ENCODE assay signal across 13 mouse cellular contexts in the genomic region with DNA sequence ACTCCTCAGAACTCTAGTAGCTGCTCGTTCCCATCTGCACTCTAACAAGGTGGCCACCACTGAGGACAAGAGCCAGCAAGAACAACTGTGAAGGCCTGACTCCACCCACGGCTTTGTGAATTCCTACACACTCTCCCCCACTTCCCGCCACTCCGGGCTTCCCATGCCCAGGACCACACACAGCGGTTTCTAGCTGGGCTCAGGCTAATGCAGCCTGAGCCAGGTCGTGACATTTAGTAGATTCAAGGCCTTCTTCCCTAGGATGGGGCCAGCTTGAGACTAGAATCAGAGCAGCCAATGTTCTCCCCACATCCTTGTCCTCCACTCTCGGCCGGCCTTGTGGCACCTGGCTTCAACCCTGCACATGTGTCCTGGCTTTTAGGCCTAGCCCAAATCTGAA.
DNase-seq lines count a peak whose midpoint lies in the region; ATAC-seq and TF ChIP-seq lines count a peak whose summit lies in the region.
"Had no signal": no experiment of that assay in that cellular context is flagged by ENCODE, and none has a peak within 500 bp of the region (broad histone marks: within the 10 kb centered on the region; RNA-seq: fewer than 3 reads in every experiment).

No protein-coding gene starts in this region.

- intact Hi-C loops in heart, adult 2 months (cut with DNase I) = loop anchor here (5.0 kb wide), 1 partner anchor 339 kb away; no protein-coding TSS in a partner anchor

- TF ChIP-seq CTCF in heart, adult 2 months (IDR thresholded peaks at IDR 0.05) = no peak

- H3K79me2 ChIP-seq in heart, adult 2 months (replicated peaks; ENCODE audit: control insufficient read depth, insufficient read depth, low read length) = no peaks in the 10 kb centered on the region

- peak overlapping the region; percentile 56; the same call in 1 of the 2 replicates for H3K27ac ChIP-seq in heart, embryonic 10.5 days
- no peak overlapping the region for H3K27ac ChIP-seq in heart, adult 2 months
- H3K27ac ChIP-seq in midbrain, embryonic 10.5 days (replicated peaks) = peak overlapping the region; percentile 61
- no peak overlapping the region for H3K27ac ChIP-seq in midbrain, embryonic 14.5 days (replicated peaks; ENCODE audit: low read depth, low read length)
- no peak overlapping the region for H3K27ac ChIP-seq in embryonic facial prominence, embryonic 11.5 days (replicated peaks; ENCODE audit: low read depth, low read length)
- H3K27ac ChIP-seq in forebrain, embryonic 15.5 days (replicated peaks) = no peak overlapping the region
- H3K27ac ChIP-seq: heart, embryonic 13.5 days; midbrain, embryonic 12.5 days had no signal

- no peak for DNase-seq in heart, embryonic 10.5 days (ENCODE audit: low spot score)
- no peak for DNase-seq in heart, adult 2 months
- peak; percentile 48 for DNase-seq in midbrain, embryonic 10.5 days (ENCODE audit: low spot score)
- no peak for DNase-seq in midbrain, embryonic 14.5 days
- peak; percentile 51 for DNase-seq in embryonic facial prominence, embryonic 11.5 days (ENCODE audit: low spot score)
- DNase-seq in testis, postnatal 10 days (ENCODE audit: low spot score) = peak; percentile 69
- DNase-seq in thymus, postnatal 10 days (ENCODE audit: low spot score in 2 of 2) = no peak
- DNase-seq: cerebellum, adult 18-20 months; left cerebral cortex, postnatal 4 days had no signal

- no peak overlapping the region for H3K4me3 ChIP-seq in heart, embryonic 10.5 days
- no peak overlapping the region for H3K4me3 ChIP-seq in heart, adult 2 months
- no peak overlapping the region for H3K4me3 ChIP-seq in midbrain, embryonic 10.5 days
- H3K4me3 ChIP-seq in midbrain, embryonic 14.5 days (replicated peaks; ENCODE audit: low read depth, low read length) = no peak overlapping the region
- no peak overlapping the region for H3K4me3 ChIP-seq in embryonic facial prominence, embryonic 11.5 days (ENCODE audit: low read depth, low read length)
- H3K4me3 ChIP-seq in forebrain, embryonic 15.5 days = no peak overlapping the region
- H3K4me3 ChIP-seq: heart, embryonic 13.5 days; midbrain, embryonic 12.5 days had no signal

- H3K4me1 ChIP-seq in heart, embryonic 10.5 days = peaks cover 46% of the 10 kb centered on the region
- H3K4me1 ChIP-seq in heart, adult 2 months (ENCODE audit: control insufficient read depth, insufficient read depth, low read length) = no peaks in the 10 kb centered on the region
- peaks cover 51% of the 10 kb centered on the region for H3K4me1 ChIP-seq in midbrain, embryonic 10.5 days
- peaks cover 12% of the 10 kb centered on the region; the same call in 1 of the 2 replicates for H3K4me1 ChIP-seq in midbrain, embryonic 14.5 days (ENCODE audit: control insufficient read depth, insufficient read depth, low read length)
- no peaks in the 10 kb centered on the region; the same call in 1 of the 2 replicates for H3K4me1 ChIP-seq in embryonic facial prominence, embryonic 11.5 days (ENCODE audit: control insufficient read depth, insufficient read depth, low read length)
- peaks cover 15% of the 10 kb centered on the region for H3K4me1 ChIP-seq in forebrain, embryonic 15.5 days

- no peak for ATAC-seq in midbrain, embryonic 14.5 days (ENCODE audit: low FRiP score, low TSS enrichment)
- ATAC-seq in embryonic facial prominence, embryonic 11.5 days (replicated peaks; ENCODE audit: insufficient number of reproducible peaks, low FRiP score, low TSS enrichment, low read depth) = no peak
- ATAC-seq in forebrain, embryonic 15.5 days (replicated peaks) = no peak
- ATAC-seq: inflammation-experienced regulatory T-cells, adult 6 months had no signal

- H3K9me3 ChIP-seq in heart, embryonic 10.5 days = no peaks in the 10 kb centered on the region
- H3K9me3 ChIP-seq in midbrain, embryonic 10.5 days (replicated peaks) = no peaks in the 10 kb centered on the region
- H3K9me3 ChIP-seq in midbrain, embryonic 14.5 days (ENCODE audit: control insufficient read depth, low read length) = no peaks in the 10 kb centered on the region
- no peaks in the 10 kb centered on the region for H3K9me3 ChIP-seq in embryonic facial prominence, embryonic 11.5 days (replicated peaks; ENCODE audit: control insufficient read depth, low read length)
- no peaks in the 10 kb centered on the region for H3K9me3 ChIP-seq in forebrain, embryonic 15.5 days
- H3K9me3 ChIP-seq: heart, embryonic 13.5 days; midbrain, embryonic 12.5 days had no signal

- TF ChIP-seq POLR2A in heart, adult 2 months (IDR thresholded peaks at IDR 0.05; ENCODE audit: insufficient read depth, low read depth, low read length) = no peak

- H3K9ac ChIP-seq in heart, adult 2 months (ENCODE audit: low read depth, low read length) = no peak overlapping the region
- H3K9ac ChIP-seq in midbrain, embryonic 14.5 days (replicated peaks; ENCODE audit: low read length) = no peak overlapping the region
- 0 out of 2 replicates have a peak overlapping the region, but pooled peaks have one; percentile 37 for H3K9ac ChIP-seq in embryonic facial prominence, embryonic 11.5 days (replicated peaks; ENCODE audit: low read length)
- no peak overlapping the region for H3K9ac ChIP-seq in forebrain, embryonic 15.5 days (replicated peaks)
- H3K9ac ChIP-seq: heart, embryonic 13.5 days; midbrain, embryonic 12.5 days had no signal

- no peak overlapping the region for H3K4me2 ChIP-seq in midbrain, embryonic 14.5 days (ENCODE audit: low read length)
- no peak overlapping the region for H3K4me2 ChIP-seq in embryonic facial prominence, embryonic 11.5 days (ENCODE audit: low read depth, low read length)
- H3K4me2 ChIP-seq in forebrain, embryonic 15.5 days (replicated peaks) = no peak overlapping the region
- H3K4me2 ChIP-seq: heart, embryonic 13.5 days; midbrain, embryonic 12.5 days had no signal

- H3K27me3 ChIP-seq in heart, embryonic 10.5 days (ENCODE audit: insufficient read depth, poor library complexity, severe bottlenecking) = peaks cover 44% of the 10 kb centered on the region
- H3K27me3 ChIP-seq in heart, adult 2 months (ENCODE audit: control insufficient read depth, insufficient read depth, low read length) = no peaks in the 10 kb centered on the region
- no peaks in the 10 kb centered on the region for H3K27me3 ChIP-seq in midbrain, embryonic 10.5 days (ENCODE audit: low read depth, poor library complexity, severe bottlenecking)
- H3K27me3 ChIP-seq in midbrain, embryonic 14.5 days (ENCODE audit: control insufficient read depth, insufficient read depth, low read length) = no peaks in the 10 kb centered on the region
- H3K27me3 ChIP-seq in embryonic facial prominence, embryonic 11.5 days (ENCODE audit: control insufficient read depth, insufficient read depth, low read length) = no peaks in the 10 kb centered on the region
- H3K27me3 ChIP-seq in forebrain, embryonic 15.5 days = no peaks in the 10 kb centered on the region
- H3K27me3 ChIP-seq: heart, embryonic 13.5 days; midbrain, embryonic 12.5 days had no signal

- TF ChIP-seq EP300 in heart, adult 2 months (IDR thresholded peaks at IDR 0.05; ENCODE audit: insufficient read depth, low read depth, low read length) = no peak

- H3K36me3 ChIP-seq in heart, embryonic 10.5 days = no peaks in the 10 kb centered on the region
- no peaks in the 10 kb centered on the region for H3K36me3 ChIP-seq in heart, adult 2 months (ENCODE audit: control insufficient read depth, insufficient read depth, low read length)
- H3K36me3 ChIP-seq in midbrain, embryonic 10.5 days = no peaks in the 10 kb centered on the region
- H3K36me3 ChIP-seq in midbrain, embryonic 14.5 days (ENCODE audit: control insufficient read depth, insufficient read depth, low read length) = no peaks in the 10 kb centered on the region
- no peaks in the 10 kb centered on the region for H3K36me3 ChIP-seq in embryonic facial prominence, embryonic 11.5 days (replicated peaks; ENCODE audit: control insufficient read depth, insufficient read depth, low read depth, low read length)
- no peaks in the 10 kb centered on the region for H3K36me3 ChIP-seq in forebrain, embryonic 15.5 days
- H3K36me3 ChIP-seq: heart, embryonic 13.5 days; midbrain, embryonic 12.5 days had no signal

- 61% methylated on average over 8 of the region's 8 CpGs for WGBS in heart, embryonic 10.5 days
- WGBS in heart, adult 2 months = 55% methylated on average over 8 of the region's 8 CpGs
- 37% methylated on average over 8 of the region's 8 CpGs for WGBS in midbrain, embryonic 10.5 days
- WGBS in midbrain, embryonic 14.5 days = 34% methylated on average over 8 of the region's 8 CpGs
- 38% methylated on average over 8 of the region's 8 CpGs for WGBS in embryonic facial prominence, embryonic 11.5 days
- 41% methylated on average over 8 of the region's 8 CpGs for WGBS in forebrain, embryonic 15.5 days

Comparison
In these comparisons a context has a peak if more than half of its experiments do, and no peak if none do; other contexts are left out.
1. DNase-seq: peak in midbrain, embryonic 10.5 days (single experiment), embryonic facial prominence, embryonic 11.5 days (single experiment) and testis, postnatal 10 days (single experiment); none in heart, embryonic 10.5 days (single experiment), heart, adult 2 months (0 of 2), midbrain, embryonic 14.5 days (single experiment) and thymus, postnatal 10 days (0 of 2).
2. H3K27ac ChIP-seq: peak in heart, embryonic 10.5 days (single experiment) and midbrain, embryonic 10.5 days (single experiment); none in heart, adult 2 months (single experiment), midbrain, embryonic 14.5 days (single experiment), embryonic facial prominence, embryonic 11.5 days (single experiment) and forebrain, embryonic 15.5 days (single experiment).